Mouse (Mus musculus) bone marrow macrophage, adult 2 months (primary cell): ENCODE results near the gene Fgfr1op.
"Not testable (repeated sequence)": the region's sequence is repeated elsewhere in the genome, so short reads cannot be mapped to it uniquely, and the experiment has no call there.

Source experiments
- CTCF ChIP-seq: IDR thresholded peaks from 2 replicates; pipeline ENCODE4 v1.5.1; 2012; ENCODE audit warnings: low read depth, mild to moderate bottlenecking, low read length, moderate library complexity
- POLR2A ChIP-seq: IDR thresholded peaks from 2 replicates; pipeline ENCODE4 v1.6.1; 2012; ENCODE audit warnings: mild to moderate bottlenecking, low read depth, low read length, borderline replicate concordance

- not testable (repeated sequence) for TF ChIP-seq CTCF, POLR2A
Observed at GRCm38 (mm10) chr17:8138116-8138515, 27.2 kb upstream of the Fgfr1op start.
